Mouse (Mus musculus) ES-Bruce4 (cell line): ENCODE measurements around the gene 1700025C18Rik.

ENCODE experiments used
- CTCF ChIP-seq: IDR thresholded peaks from one replicate; pipeline ENCODE4 v1.8.1; 2011; ENCODE audit warnings: low read depth, low read length
- POLR2A ChIP-seq: IDR thresholded peaks from one replicate; pipeline ENCODE4 v1.8.1; 2011; ENCODE audit warnings: low read length; ENCODE audit not compliant: insufficient read depth

DNA sequence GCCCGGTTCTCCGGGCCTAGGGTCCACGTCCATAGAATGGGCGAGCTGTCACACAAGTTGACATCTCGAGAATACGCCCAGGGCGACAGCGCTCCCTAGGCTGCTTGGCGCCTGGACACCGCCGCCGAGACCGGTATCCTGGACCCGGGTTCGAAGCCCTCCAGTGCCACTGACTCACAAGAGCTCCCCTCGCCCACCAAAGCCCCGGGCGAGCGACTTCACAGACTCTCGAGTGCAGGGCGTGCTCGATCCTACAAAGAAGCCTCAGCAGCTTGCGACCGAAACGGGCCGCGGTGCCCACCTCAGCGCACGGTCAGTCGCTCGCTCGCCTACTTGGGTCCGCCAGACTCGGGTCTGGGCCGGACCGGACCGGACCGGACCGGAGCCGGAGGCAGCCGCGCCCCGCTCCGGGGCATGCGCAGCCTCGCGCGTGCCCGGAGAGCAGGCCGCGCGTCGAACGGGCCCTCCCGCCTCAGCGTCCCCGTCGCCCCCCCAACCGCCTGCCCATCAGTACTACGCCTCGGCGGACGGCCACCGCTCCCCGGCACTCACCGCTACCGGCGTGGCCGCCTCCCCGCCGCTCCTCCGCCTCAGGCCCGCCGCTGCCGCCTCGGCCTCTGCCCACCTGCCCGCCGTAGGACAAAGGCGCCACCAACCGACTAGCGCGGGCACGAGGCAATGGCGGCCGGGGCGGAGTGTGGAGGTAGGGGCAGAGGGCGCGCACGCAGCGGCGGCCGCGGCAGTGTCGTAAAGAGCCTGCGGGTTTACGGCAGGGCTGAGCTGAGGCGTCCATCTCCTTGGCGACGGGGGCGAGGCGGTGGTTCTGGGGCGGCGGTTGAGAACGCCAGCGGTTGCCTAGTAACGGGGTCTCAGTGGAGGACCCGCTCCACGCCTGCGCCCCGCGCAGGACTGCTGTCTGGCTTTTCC is 56.2 kb downstream of the 1700025C18Rik start, which contains the start of gene Ncoa5:
- TF ChIP-seq CTCF = no peak
- peak; percentile 57 for TF ChIP-seq POLR2A
